Mouse (Mus musculus) hindbrain, embryonic 15.5 days (tissue): ENCODE measurements at regions not wholly inside any gene's neighbourhood (a gene's known extent, or its start where the extent isn't known, plus 50 kb on each side); places are given as distances from the start of the nearest gene placed in this dataset.
"Not testable (repeated sequence)": the region's sequence is repeated elsewhere in the genome, so short reads cannot be mapped to it uniquely, and the experiment has no call there.

Experiments
- ATAC-seq: fragments of 200-750 bp; cut with Nextera tagmentation; 2 replicates; pipeline ENCODE4 v1.8.0; 2017; ENCODE audit warnings: low read depth, moderate number of reproducible peaks, moderate TSS enrichment; ENCODE audit not compliant: low FRiP score
- H3K27ac ChIP-seq: fragments of 300-500 bp; sonication (generic); replicated peaks from 2 replicates; pipeline ENCODE4 v1.5.1; 2015; ENCODE audit warnings: mild to moderate bottlenecking, inconsistent platforms
- H3K27me3 ChIP-seq: fragments of 300-500 bp; sonication (generic); 2 replicates; pipeline ENCODE4 v1.6.1; 2015; ENCODE audit warnings: control low read depth, inconsistent platforms
- H3K36me3 ChIP-seq: fragments of 300-500 bp; sonication (generic); 2 replicates; pipeline ENCODE4 v1.6.1; 2015; ENCODE audit warnings: control low read depth, inconsistent platforms
- H3K4me1 ChIP-seq: fragments of 300-500 bp; sonication (generic); replicated peaks from 2 replicates; pipeline ENCODE4 v1.6.1; 2015; ENCODE audit warnings: control low read depth, inconsistent platforms
- H3K4me2 ChIP-seq: fragments of 300-500 bp; sonication (generic); 2 replicates; pipeline ENCODE4 v1.6.1; 2015; ENCODE audit warnings: moderate library complexity, mild to moderate bottlenecking, inconsistent platforms
- H3K4me3 ChIP-seq: fragments of 300-500 bp; sonication (generic); 2 replicates; pipeline ENCODE4 v1.5.1; 2015; ENCODE audit warnings: mild to moderate bottlenecking, inconsistent platforms
- H3K9ac ChIP-seq: fragments of 300-500 bp; sonication (generic); 2 replicates; pipeline ENCODE4 v1.6.1; 2015; ENCODE audit warnings: inconsistent platforms
- H3K9me3 ChIP-seq: fragments of 300-500 bp; sonication (generic); 2 replicates; pipeline ENCODE4 v1.6.1; 2016; ENCODE audit warnings: control low read depth, inconsistent platforms
- WGBS: fragments of 180-500 bp; shearing (Covaris S2); methylation state at CpG from one replicate; pipeline ENCODE4 v1.1.7; 2015; 5-methylcytosine and 5-hydroxymethylcytosine counted together

GRCm38 (mm10) chr14:44926368-44927203 lies 61.4 kb upstream of the Ptger2 start:
- not testable (repeated sequence) for H3K4me2 ChIP-seq, H3K9me3 ChIP-seq, H3K27me3 ChIP-seq, H3K4me1 ChIP-seq, H3K4me3 ChIP-seq, ATAC-seq, H3K9ac ChIP-seq, H3K36me3 ChIP-seq, H3K27ac ChIP-seq
- whole genome bisulfite sequencing = 85% methylated on average over 3 of the region's 3 CpGs

GRCm38 (mm10) chr14:44921786-44922185 lies 62.6 kb upstream of the Ptgdr start:
- not testable (repeated sequence) for H3K4me2 ChIP-seq
- 0 out of 2 replicates have a peak, but pooled peaks have one; percentile 6 for ATAC-seq

GRCm38 (mm10) chr14:44919389-44919788 lies 60.2 kb upstream of the Ptgdr start:
- H3K9ac ChIP-seq = no peak overlapping the region
- H3K27ac ChIP-seq = no peak overlapping the region
- H3K9me3 ChIP-seq = no peaks in the 10 kb centered on the region
- H3K27me3 ChIP-seq = no peaks in the 10 kb centered on the region
- no peaks in the 10 kb centered on the region for H3K36me3 ChIP-seq
- 88% methylated on average over 3 of the region's 3 CpGs for WGBS
- no peak overlapping the region for H3K4me2 ChIP-seq
- H3K4me3 ChIP-seq = no peak overlapping the region
- no peak for ATAC-seq
- H3K4me1 ChIP-seq = no peaks in the 10 kb centered on the region

More at GRCm38 (mm10) chr14:44921786-44922185, 62.6 kb upstream of the Ptgdr start:
- not testable (repeated sequence) for H3K4me1 ChIP-seq, H3K9ac ChIP-seq, H3K9me3 ChIP-seq, H3K4me3 ChIP-seq, H3K27me3 ChIP-seq, H3K27ac ChIP-seq, H3K36me3 ChIP-seq

GRCm38 (mm10) chr14:44915627-44916026 lies 56.5 kb upstream of the Ptgdr start:
- Histone ChIP-seq H3K4me2 (no peak overlapping the region), H3K9me3 (no peaks in the 10 kb centered on the region), H3K27ac (no peak overlapping the region), H3K27me3 (no peaks in the 10 kb centered on the region), H3K4me1 (no peaks in the 10 kb centered on the region), H3K9ac (no peak overlapping the region), H3K36me3 (no peaks in the 10 kb centered on the region), H3K4me3 (no peak overlapping the region)
- no peak for ATAC-seq
- 85% methylated on average over 2 of the region's 2 CpGs for WGBS

GRCm38 (mm10) chr14:44912740-44913139 lies 53.6 kb upstream of the Ptgdr start:
- Histone ChIP-seq H3K27me3 (no peaks in the 10 kb centered on the region), H3K4me1 (no peaks in the 10 kb centered on the region), H3K9me3 (no peaks in the 10 kb centered on the region), H3K36me3 (no peaks in the 10 kb centered on the region), H3K27ac (no peak overlapping the region), H3K4me3 (no peak overlapping the region), H3K9ac (no peak overlapping the region), H3K4me2 (no peak overlapping the region)
- ATAC-seq = no peak
